Mouse (Mus musculus) liver, postnatal 0 days (tissue): ENCODE data around the gene Snhg11. TPM values are rescaled to one million over a fixed set of nuclear protein-coding genes. Genes with fewer than 3 reads are reported as not detected.
A peak's percentile ranks its signal among the peaks of the same experiment; 100 is the strongest.

Experiments used
- ATAC-seq: fragments of 200-750 bp; cut with Nextera tagmentation; 2 replicates; pipeline ENCODE4 v1.8.0; 2017; ENCODE audit warnings: mild to moderate bottlenecking, moderate library complexity
- DNase-seq: peaks from one replicate; pipeline ENCODE4 v3.0.0-alpha.2; 2016
- H3K27ac ChIP-seq: fragments of 300-500 bp; sonication (generic); 2 replicates; pipeline ENCODE4 v1.5.1; 2014; ENCODE audit warnings: antibody characterized with exemption, moderate library complexity, mild to moderate bottlenecking, low read depth
- H3K27me3 ChIP-seq: fragments of 300-500 bp; sonication (generic); 2 replicates; pipeline ENCODE4 v1.6.1; 2014; ENCODE audit warnings: low read length, control low read depth, mixed read lengths; ENCODE audit not compliant: insufficient read depth
- H3K36me3 ChIP-seq: fragments of 300-500 bp; sonication (generic); replicated peaks from 2 replicates; pipeline ENCODE4 v1.6.1; 2014; ENCODE audit warnings: mild to moderate bottlenecking, control low read depth, low read length, moderate library complexity, mixed read lengths; ENCODE audit not compliant: insufficient read depth
- H3K4me1 ChIP-seq: fragments of 300-500 bp; sonication (generic); 2 replicates; pipeline ENCODE4 v1.6.1; 2014; ENCODE audit warnings: antibody characterized with exemption, mild to moderate bottlenecking, control low read depth; ENCODE audit not compliant: insufficient read depth
- H3K4me2 ChIP-seq: fragments of 300-500 bp; sonication (generic); 2 replicates; pipeline ENCODE4 v1.6.1; 2014; ENCODE audit warnings: low read depth, mild to moderate bottlenecking, low read length, moderate library complexity, mixed read lengths
- H3K4me3 ChIP-seq: fragments of 300-500 bp; sonication (generic); 2 replicates; pipeline ENCODE4 v1.5.1; 2014; ENCODE audit warnings: low read depth, low read length
- H3K9ac ChIP-seq: fragments of 300-500 bp; sonication (generic); replicated peaks from 2 replicates; pipeline ENCODE4 v1.6.1; 2014; ENCODE audit warnings: mild to moderate bottlenecking, moderate library complexity
- H3K9me3 ChIP-seq: fragments of 300-500 bp; sonication (generic); 2 replicates; pipeline ENCODE4 v1.6.1; 2016; ENCODE audit warnings: mild to moderate bottlenecking, control low read depth, low read length, mixed read lengths
- CTCF ChIP-seq: sonication (generic); IDR thresholded peaks from 2 replicates; pipeline ENCODE4 v1.5.1; 2016; ENCODE audit warnings: antibody characterized with exemption, low read depth
- EP300 ChIP-seq: IDR thresholded peaks from 2 replicates; pipeline ENCODE4 v1.6.1; 2016; ENCODE audit warnings: antibody characterized with exemption, low read depth, mild to moderate bottlenecking
- WGBS: fragments of 180-500 bp; shearing (Covaris S2); extraction: QIAGEN DNeasy Blood & Tissue Kit; methylation state at CpG from one replicate; pipeline ENCODE4 v1.1.7; 2014; ENCODE audit not compliant: insufficient replicate concordance; 5-methylcytosine and 5-hydroxymethylcytosine counted together
- polyA plus RNA-seq: library from polyadenylated mRNA; unstranded; fragments of >200 nt; fragmentation: Nextera tagmentation; extraction: Ambion mirVana; gene quantifications from 2 replicates; pipeline ENCODE4 v1.2.1, GENCODE M21; 2015

The Snhg11 gene
- polyA plus RNA-seq, 1 experiment from 2014 or later: 0.28 TPM

GRCm38 (mm10) chr2:158346467-158346866 is 29.0 kb upstream of the Snhg11 start:
- ATAC-seq: peak; percentile 65
- no peak overlapping the region for H3K9ac ChIP-seq
- WGBS: 42% methylated on average over 6 of the region's 6 CpGs
- TF ChIP-seq EP300 (no peak), CTCF (no peak)
- H3K9me3 ChIP-seq: no peaks in the 10 kb centered on the region
- H3K4me2 ChIP-seq: no peak overlapping the region
- H3K27ac ChIP-seq: no peak overlapping the region
- H3K4me3 ChIP-seq: no peak overlapping the region
- H3K27me3 ChIP-seq: no peaks in the 10 kb centered on the region
- peak; percentile 16 for DNase-seq
- H3K4me1 ChIP-seq: no peaks in the 10 kb centered on the region
- no peaks in the 10 kb centered on the region for H3K36me3 ChIP-seq

GRCm38 (mm10) chr2:158347868-158348267 is 27.6 kb upstream of the Snhg11 start:
- DNase-seq (peak; percentile 78), ATAC-seq (peak; percentile 58)
- Histone ChIP-seq H3K9me3 (no peaks in the 10 kb centered on the region), H3K9ac (no peak overlapping the region), H3K36me3 (no peaks in the 10 kb centered on the region), H3K27ac (no peak overlapping the region), H3K4me2 (no peak overlapping the region), H3K27me3 (no peaks in the 10 kb centered on the region), H3K4me3 (no peak overlapping the region), H3K4me1 (no peaks in the 10 kb centered on the region)
- TF ChIP-seq CTCF (peak; percentile 90), EP300 (no peak)
- WGBS: 1% methylated on average over 6 of the region's 6 CpGs

- Histone ChIP-seq H3K9me3 (no peaks in the 10 kb centered on the region), H3K27me3 (no peaks in the 10 kb centered on the region), H3K9ac (no peak overlapping the region), H3K27ac (no peak overlapping the region), H3K4me3 (no peak overlapping the region), H3K4me1 (no peaks in the 10 kb centered on the region), H3K4me2 (no peak overlapping the region), H3K36me3 (peaks cover 35% of the 10 kb centered on the region)
- no peak for TF ChIP-seq EP300
- TF ChIP-seq CTCF: no peak
- ATAC-seq (no peak), DNase-seq (no peak)
- 73% methylated on average over 3 of the region's 3 CpGs for WGBS
Measured at GRCm38 (mm10) chr2:158352801-158353520, 22.5 kb upstream of the Snhg11 start.

GRCm38 (mm10) chr2:158354348-158355114 is 20.9 kb upstream of the Snhg11 start:
- no peak overlapping the region for H3K4me3 ChIP-seq
- H3K9me3 ChIP-seq: no peaks in the 10 kb centered on the region
- TF ChIP-seq EP300: no peak
- peak; percentile 21; the same call in 1 of the 2 replicates for TF ChIP-seq CTCF
- no peak overlapping the region for H3K9ac ChIP-seq
- peaks cover 50% of the 10 kb centered on the region for H3K36me3 ChIP-seq
- no peaks in the 10 kb centered on the region for H3K27me3 ChIP-seq
- H3K4me2 ChIP-seq: no peak overlapping the region
- WGBS: 76% methylated on average over 7 of the region's 7 CpGs
- H3K27ac ChIP-seq: no peak overlapping the region
- ATAC-seq: no peak
- H3K4me1 ChIP-seq: peaks cover 14% of the 10 kb centered on the region
- no peak for DNase-seq

- H3K27me3 ChIP-seq: no peaks in the 10 kb centered on the region
- H3K9ac ChIP-seq: no peak overlapping the region
- peaks cover 52% of the 10 kb centered on the region for H3K36me3 ChIP-seq
- H3K4me2 ChIP-seq: no peak overlapping the region
- no peak overlapping the region for H3K4me3 ChIP-seq
- no peak overlapping the region for H3K27ac ChIP-seq
- ATAC-seq (no peak), DNase-seq (no peak)
- H3K4me1 ChIP-seq: peaks cover 17% of the 10 kb centered on the region
- no peak for TF ChIP-seq EP300
- no peaks in the 10 kb centered on the region for H3K9me3 ChIP-seq
- 85% methylated on average over 2 of the region's 2 CpGs for WGBS
Measured at GRCm38 (mm10) chr2:158355238-158355637, 20.2 kb upstream of the Snhg11 start.

- no peak for TF ChIP-seq CTCF
- TF ChIP-seq EP300: no peak
- peaks cover 53% of the 10 kb centered on the region for H3K36me3 ChIP-seq
- H3K27me3 ChIP-seq: no peaks in the 10 kb centered on the region
- DNase-seq: no peak
- H3K27ac ChIP-seq: no peak overlapping the region
- H3K4me1 ChIP-seq: peaks cover 21% of the 10 kb centered on the region
- WGBS: 80% methylated on average over 5 of the region's 5 CpGs
- H3K9me3 ChIP-seq: no peaks in the 10 kb centered on the region
- no peak overlapping the region for H3K4me3 ChIP-seq
- H3K9ac ChIP-seq: no peak overlapping the region
- no peak overlapping the region for H3K4me2 ChIP-seq
- no peak for ATAC-seq
Measured at GRCm38 (mm10) chr2:158356121-158356520, 19.3 kb upstream of the Snhg11 start.
